Comparison of ENCODE assay signal across 24 mouse cellular contexts in the genomic region with DNA sequence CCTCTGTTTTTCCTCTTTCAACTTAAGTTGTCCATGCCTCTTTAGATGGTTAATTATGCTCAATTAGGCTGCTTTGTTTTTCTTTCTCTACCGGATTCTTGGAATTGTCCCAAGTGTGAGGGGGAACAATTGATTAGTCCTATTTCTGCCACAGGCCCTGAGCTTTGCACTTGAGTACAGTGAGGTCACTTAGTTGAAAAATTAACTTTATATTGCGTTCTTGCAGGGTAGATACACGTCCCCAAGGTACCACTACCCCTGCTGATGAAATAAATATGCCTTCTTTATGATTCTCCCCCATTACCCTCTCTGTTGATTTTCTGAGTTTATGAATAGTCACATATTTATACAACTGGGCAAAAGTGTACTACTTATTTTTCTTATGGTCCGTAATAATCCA.
"Had no signal": no experiment of that assay in that cellular context is flagged by ENCODE, and none has a peak within 500 bp of the region (broad histone marks: within the 10 kb centered on the region; RNA-seq: fewer than 3 reads in every experiment).

No protein-coding gene starts in this region.

- ATAC-seq: hindbrain, embryonic 16.5 days; inflammation-experienced regulatory T-cells, adult 6 months; intestine, embryonic 15.5 days; intestine, postnatal 0 days had no signal

- H3K4me2 ChIP-seq: heart, embryonic 12.5 days; hindbrain, embryonic 12.5 days; hindbrain, embryonic 14.5 days; intestine, embryonic 15.5 days had no signal

- H3K27ac ChIP-seq: gastrocnemius, adult 2 months; heart, adult 2 months; heart, embryonic 10.5 days; hindbrain, embryonic 10.5 days; hindbrain, embryonic 12.5 days; hindbrain, embryonic 14.5 days; intestine, embryonic 15.5 days; layer of hippocampus, adult 2 months; left cerebral cortex, adult 2 months; liver, embryonic 14.5 days had no signal

- H3K36me3 ChIP-seq: heart, embryonic 10.5 days; heart, embryonic 12.5 days; hindbrain, embryonic 10.5 days; hindbrain, embryonic 12.5 days; intestine, embryonic 15.5 days had no signal

- H3K9ac ChIP-seq: heart, embryonic 12.5 days; hindbrain, embryonic 12.5 days; hindbrain, embryonic 14.5 days; intestine, embryonic 15.5 days; liver, embryonic 14.5 days had no signal

- H3K4me3 ChIP-seq: gastrocnemius, adult 2 months; heart, adult 2 months; heart, embryonic 10.5 days; heart, embryonic 12.5 days; hindbrain, embryonic 10.5 days; hindbrain, embryonic 12.5 days; intestine, embryonic 15.5 days; layer of hippocampus, adult 2 months; left cerebral cortex, adult 2 months had no signal

- H3K27me3 ChIP-seq: heart, embryonic 12.5 days; hindbrain, embryonic 12.5 days; intestine, embryonic 15.5 days had no signal

- DNase-seq: gastrocnemius, adult 2 months; gastrocnemius, postnatal 10 days; gastrocnemius, postnatal 25 days; heart, adult 2 months; heart, postnatal 10 days; heart, postnatal 4 days; kidney, adult 18-20 months; kidney, adult 8-10 months; kidney, postnatal 10 days; kidney, postnatal 25 days; kidney, postnatal 4 days; liver had no signal

- H3K9me3 ChIP-seq: heart, embryonic 10.5 days; heart, embryonic 12.5 days; hindbrain, embryonic 10.5 days; hindbrain, embryonic 12.5 days; intestine, embryonic 15.5 days had no signal

- H3K4me1 ChIP-seq: heart, embryonic 10.5 days; heart, embryonic 12.5 days; hindbrain, embryonic 10.5 days; hindbrain, embryonic 12.5 days; intestine, embryonic 15.5 days had no signal
